Mouse (Mus musculus): ENCODE data around the gene Grm8. TPM values are rescaled to one million over a fixed set of nuclear protein-coding genes. Genes with fewer than 3 reads are reported as not detected.

Grm8 gene
- polyA plus RNA-seq, 1 experiment from 2014 or later: not detected

DNA sequence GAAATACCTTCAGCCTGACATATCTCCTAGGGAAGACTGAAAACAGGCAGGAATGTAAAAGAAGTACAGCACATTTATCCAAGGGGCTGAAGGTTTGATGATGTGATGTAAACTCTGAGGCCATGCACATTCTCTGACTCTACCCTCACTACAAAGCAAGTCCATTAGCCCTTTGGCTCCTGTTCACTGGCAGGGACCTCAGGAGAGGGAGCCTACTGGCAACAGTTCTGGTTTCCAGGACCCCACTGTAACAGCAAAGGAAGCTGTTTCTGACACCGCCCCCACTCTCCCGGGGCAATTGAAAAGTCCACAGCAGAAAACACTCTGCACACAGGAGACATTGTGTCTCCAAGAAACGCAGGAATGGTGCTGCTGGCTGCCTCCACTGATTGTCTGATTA, 817.6 kb downstream of the Grm8 start:
- H3K4me2 ChIP-seq (ENCODE audit: low read depth, low read length): no peak overlapping the region
- no peaks in the 10 kb centered on the region for H3K4me1 ChIP-seq (ENCODE audit: insufficient read depth)
- no peaks in the 10 kb centered on the region for H3K27me3 ChIP-seq (ENCODE audit: insufficient read depth, low read length)
- H3K4me3 ChIP-seq (ENCODE audit: low read depth, low read length): no peak overlapping the region
- H3K36me3 ChIP-seq (replicated peaks; ENCODE audit: insufficient read depth, low read length): no peaks in the 10 kb centered on the region
- no peaks in the 10 kb centered on the region for H3K9me3 ChIP-seq (ENCODE audit: low read length)
- 57% methylated on average over 3 of the region's 3 CpGs for WGBS (ENCODE audit: insufficient replicate concordance)
- H3K9ac ChIP-seq (replicated peaks): no peak overlapping the region
- TF ChIP-seq CTCF (IDR thresholded peaks at IDR 0.05; ENCODE audit: low read depth) (no peak), EP300 (IDR thresholded peaks at IDR 0.05; ENCODE audit: low read depth) (no peak)
- ATAC-seq: no peak
- no peak for DNase-seq
- H3K27ac ChIP-seq (ENCODE audit: low read depth): no peak overlapping the region

DNA sequence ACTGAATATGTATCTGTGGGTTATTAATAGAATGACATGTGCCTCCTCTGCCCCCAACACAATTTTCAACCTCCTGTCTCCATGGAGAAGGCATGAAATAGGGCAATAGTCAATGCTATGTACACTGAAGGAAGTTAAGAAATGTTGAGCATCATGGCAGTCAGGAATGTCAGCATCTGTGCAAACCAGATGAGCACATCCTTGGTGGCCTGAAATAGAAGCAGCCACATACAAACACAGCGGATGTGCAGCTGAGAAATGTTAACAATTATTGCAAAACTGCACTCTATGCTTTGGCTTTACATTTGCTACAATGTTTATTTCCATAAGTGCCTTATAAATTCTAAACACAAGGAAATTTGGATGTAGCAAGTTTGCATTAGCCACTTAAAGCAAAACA, 819.0 kb downstream of the Grm8 start:
- Histone ChIP-seq H3K27me3 (ENCODE audit: insufficient read depth, low read length) (no peaks in the 10 kb centered on the region), H3K36me3 (replicated peaks; ENCODE audit: insufficient read depth, low read length) (no peaks in the 10 kb centered on the region), H3K9ac (replicated peaks) (no peak overlapping the region), H3K27ac (ENCODE audit: low read depth) (no peak overlapping the region), H3K4me3 (ENCODE audit: low read depth, low read length) (no peak overlapping the region), H3K4me2 (ENCODE audit: low read depth, low read length) (no peak overlapping the region), H3K4me1 (ENCODE audit: insufficient read depth) (no peaks in the 10 kb centered on the region), H3K9me3 (ENCODE audit: low read length) (no peaks in the 10 kb centered on the region)
- ATAC-seq (no peak), DNase-seq (no peak)
- 71% methylated on average over 1 of the region's 1 CpGs for WGBS (ENCODE audit: insufficient replicate concordance)
- no peak for TF ChIP-seq EP300 (IDR thresholded peaks at IDR 0.05; ENCODE audit: low read depth)
- TF ChIP-seq CTCF (IDR thresholded peaks at IDR 0.05; ENCODE audit: low read depth): no peak

DNA sequence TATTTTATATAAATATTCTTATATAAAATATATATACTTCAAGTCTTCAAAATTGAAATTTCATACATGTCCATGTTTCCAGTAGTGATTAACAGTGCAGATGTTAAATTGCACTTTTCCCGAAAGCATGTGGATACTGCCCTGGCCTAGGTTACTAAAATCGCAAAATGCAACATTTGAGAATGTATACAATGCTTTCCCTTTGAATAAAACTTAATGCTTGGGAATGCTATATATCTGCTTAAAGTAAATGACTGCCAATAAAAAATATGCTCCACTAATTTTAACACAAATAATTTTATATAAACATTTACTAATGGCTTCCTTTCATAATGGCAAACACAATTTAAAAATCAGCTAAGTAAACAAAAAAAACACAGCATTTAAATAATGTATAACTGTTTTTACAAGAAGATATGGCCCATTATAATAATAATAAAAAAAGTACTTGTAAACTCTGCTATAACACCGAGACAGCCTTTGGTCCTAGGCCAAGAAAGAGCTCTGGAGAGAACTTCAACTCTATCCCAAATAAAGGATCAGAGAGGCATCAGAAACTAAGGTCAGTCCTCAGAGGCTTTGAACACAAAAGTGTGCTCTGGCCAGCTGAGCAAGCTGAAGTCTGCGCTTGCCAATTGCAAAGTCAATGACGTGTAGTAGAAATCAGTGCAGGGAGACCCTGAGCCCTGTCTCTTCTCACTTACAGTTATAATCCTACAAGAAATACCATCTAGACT, 820.5 kb downstream of the Grm8 start:
- DNase-seq (no peak), ATAC-seq (no peak)
- Histone ChIP-seq H3K36me3 (replicated peaks; ENCODE audit: insufficient read depth, low read length) (no peaks in the 10 kb centered on the region), H3K4me1 (ENCODE audit: insufficient read depth) (no peaks in the 10 kb centered on the region), H3K9me3 (ENCODE audit: low read length) (no peaks in the 10 kb centered on the region), H3K4me2 (ENCODE audit: low read depth, low read length) (no peak overlapping the region), H3K27me3 (ENCODE audit: insufficient read depth, low read length) (no peaks in the 10 kb centered on the region), H3K9ac (replicated peaks) (no peak overlapping the region), H3K27ac (ENCODE audit: low read depth) (no peak overlapping the region), H3K4me3 (ENCODE audit: low read depth, low read length) (no peak overlapping the region)
- WGBS (ENCODE audit: insufficient replicate concordance): 80% methylated on average over 5 of the region's 5 CpGs
- TF ChIP-seq EP300 (IDR thresholded peaks at IDR 0.05; ENCODE audit: low read depth): no peak
- TF ChIP-seq CTCF (IDR thresholded peaks at IDR 0.05; ENCODE audit: low read depth): no peak

DNA sequence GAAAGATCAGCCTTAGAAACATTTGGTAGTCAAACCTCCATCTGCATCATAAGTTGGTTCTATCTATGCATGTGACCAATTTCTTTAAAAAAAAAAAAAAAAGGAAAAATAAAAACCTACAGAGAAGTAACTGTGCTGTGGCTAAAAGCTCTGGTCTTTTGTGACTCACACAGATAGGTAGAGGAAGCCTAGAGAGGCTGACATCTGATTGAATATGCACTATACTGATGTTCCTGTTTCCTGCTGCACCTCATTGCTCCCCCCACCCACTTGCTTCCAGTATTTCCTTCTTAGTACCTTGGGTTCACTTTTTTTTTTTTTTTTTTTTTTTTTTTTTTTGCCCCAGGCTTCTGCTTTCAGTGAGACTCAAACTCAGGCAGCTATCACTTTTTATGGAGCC, 824.6 kb downstream of the Grm8 start:
- no peak overlapping the region for H3K27ac ChIP-seq (ENCODE audit: low read depth)
- DNase-seq (no peak), ATAC-seq (no peak)
- H3K36me3 ChIP-seq (replicated peaks; ENCODE audit: insufficient read depth, low read length): no peaks in the 10 kb centered on the region
- no peaks in the 10 kb centered on the region for H3K4me1 ChIP-seq (ENCODE audit: insufficient read depth)
- H3K9ac ChIP-seq (replicated peaks): no peak overlapping the region
- no peak overlapping the region for H3K4me2 ChIP-seq (ENCODE audit: low read depth, low read length)
- H3K27me3 ChIP-seq (ENCODE audit: insufficient read depth, low read length): no peaks in the 10 kb centered on the region
- no peak overlapping the region for H3K4me3 ChIP-seq (ENCODE audit: low read depth, low read length)
- no peak for TF ChIP-seq EP300 (IDR thresholded peaks at IDR 0.05; ENCODE audit: low read depth)
- no peak for TF ChIP-seq CTCF (IDR thresholded peaks at IDR 0.05; ENCODE audit: low read depth)
- no peaks in the 10 kb centered on the region for H3K9me3 ChIP-seq (ENCODE audit: low read length)

DNA sequence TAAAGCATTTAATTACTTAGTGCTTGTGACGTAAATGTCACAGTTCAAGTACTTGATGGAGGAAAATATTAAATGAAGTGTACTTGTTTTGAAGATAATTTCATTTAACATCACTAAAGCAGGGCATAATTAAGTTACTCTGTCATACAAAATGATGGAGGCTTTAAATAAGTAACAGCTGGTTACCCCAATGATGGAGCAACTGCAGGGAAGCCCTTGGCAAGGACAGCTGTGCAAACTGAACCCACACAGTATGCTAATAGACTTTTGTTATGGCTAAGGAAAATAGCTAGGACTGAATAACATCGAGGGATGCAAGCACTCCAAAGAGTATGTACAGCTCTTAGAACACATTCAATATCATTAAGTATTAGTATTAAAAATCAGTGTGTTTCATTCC, 829.6 kb downstream of the Grm8 start:
- no peaks in the 10 kb centered on the region for H3K27me3 ChIP-seq (ENCODE audit: insufficient read depth, low read length)
- H3K9me3 ChIP-seq (ENCODE audit: low read length): no peaks in the 10 kb centered on the region
- 68% methylated on average over 2 of the region's 2 CpGs for WGBS (ENCODE audit: insufficient replicate concordance)

DNA sequence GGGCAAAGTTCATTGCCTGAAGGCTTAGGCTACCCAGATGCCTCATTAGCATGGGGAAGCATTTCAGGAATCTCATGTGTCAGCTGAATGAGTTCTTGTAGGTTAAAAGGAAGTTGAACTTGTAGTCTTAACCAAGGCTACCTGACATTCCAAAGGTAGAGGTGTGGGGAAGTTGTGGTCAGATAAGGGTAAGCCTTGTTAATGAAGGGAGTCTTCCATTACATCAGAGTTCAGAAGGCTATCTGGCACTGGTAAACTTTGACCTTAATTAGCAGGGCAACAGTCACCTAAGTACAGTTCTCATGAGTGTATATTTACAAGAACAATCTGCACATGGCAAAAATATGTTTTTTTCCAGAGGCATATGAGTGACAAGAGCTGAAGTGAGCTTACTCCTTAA, 870.0 kb downstream of the Grm8 start:
- TF ChIP-seq EP300 (IDR thresholded peaks at IDR 0.05; ENCODE audit: low read depth) (no peak), CTCF (IDR thresholded peaks at IDR 0.05; ENCODE audit: low read depth) (no peak)
- ATAC-seq (no peak), DNase-seq (no peak)
- Histone ChIP-seq H3K4me3 (ENCODE audit: low read depth, low read length) (no peak overlapping the region), H3K27me3 (ENCODE audit: insufficient read depth, low read length) (no peaks in the 10 kb centered on the region), H3K4me2 (ENCODE audit: low read depth, low read length) (no peak overlapping the region), H3K9ac (replicated peaks) (no peak overlapping the region), H3K27ac (ENCODE audit: low read depth) (no peak overlapping the region), H3K4me1 (ENCODE audit: insufficient read depth) (no peaks in the 10 kb centered on the region), H3K9me3 (ENCODE audit: low read length) (no peaks in the 10 kb centered on the region), H3K36me3 (replicated peaks; ENCODE audit: insufficient read depth, low read length) (no peaks in the 10 kb centered on the region)

More for the DNA sequence above, 829.6 kb downstream of the Grm8 start:
- DNase-seq: no peak
- no peaks in the 10 kb centered on the region for H3K4me1 ChIP-seq (ENCODE audit: insufficient read depth)
- no peak overlapping the region for H3K27ac ChIP-seq (ENCODE audit: low read depth)
- H3K9ac ChIP-seq (replicated peaks): no peak overlapping the region
- no peak overlapping the region for H3K4me3 ChIP-seq (ENCODE audit: low read depth, low read length)
- TF ChIP-seq EP300 (IDR thresholded peaks at IDR 0.05; ENCODE audit: low read depth) (no peak), CTCF (IDR thresholded peaks at IDR 0.05; ENCODE audit: low read depth) (no peak)
- no peak overlapping the region for H3K4me2 ChIP-seq (ENCODE audit: low read depth, low read length)
- no peak for ATAC-seq
- H3K36me3 ChIP-seq (replicated peaks; ENCODE audit: insufficient read depth, low read length): no peaks in the 10 kb centered on the region

DNA sequence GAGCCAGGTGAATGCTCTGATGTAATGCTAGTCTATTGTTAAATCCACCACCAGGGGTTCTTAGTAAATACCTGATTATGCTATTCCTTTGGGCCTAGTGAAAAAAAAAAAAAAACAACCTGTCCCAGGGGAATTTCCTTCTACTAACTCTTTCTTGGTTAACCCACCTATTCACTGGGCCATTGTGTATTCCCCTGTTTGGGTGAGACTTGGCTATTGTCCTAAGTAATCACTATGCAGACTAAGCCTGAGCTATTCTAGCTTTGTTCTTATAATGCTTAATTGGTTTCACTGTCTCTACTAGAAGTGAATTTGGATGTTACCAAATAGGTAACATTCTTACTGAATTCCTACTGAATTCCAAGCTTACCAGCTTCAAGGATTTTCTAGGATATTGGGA, 872.4 kb downstream of the Grm8 start:
- ATAC-seq (no peak), DNase-seq (no peak)
- Histone ChIP-seq H3K4me1 (ENCODE audit: insufficient read depth) (no peaks in the 10 kb centered on the region), H3K27me3 (ENCODE audit: insufficient read depth, low read length) (no peaks in the 10 kb centered on the region), H3K4me2 (ENCODE audit: low read depth, low read length) (no peak overlapping the region), H3K27ac (ENCODE audit: low read depth) (no peak overlapping the region), H3K36me3 (replicated peaks; ENCODE audit: insufficient read depth, low read length) (no peaks in the 10 kb centered on the region), H3K9ac (replicated peaks) (no peak overlapping the region), H3K9me3 (ENCODE audit: low read length) (no peaks in the 10 kb centered on the region), H3K4me3 (ENCODE audit: low read depth, low read length) (no peak overlapping the region)
- no peak for TF ChIP-seq CTCF (IDR thresholded peaks at IDR 0.05; ENCODE audit: low read depth)
- no peak for TF ChIP-seq EP300 (IDR thresholded peaks at IDR 0.05; ENCODE audit: low read depth)
